ENCODE assay signal across 31 mouse cellular contexts in the genomic region with DNA sequence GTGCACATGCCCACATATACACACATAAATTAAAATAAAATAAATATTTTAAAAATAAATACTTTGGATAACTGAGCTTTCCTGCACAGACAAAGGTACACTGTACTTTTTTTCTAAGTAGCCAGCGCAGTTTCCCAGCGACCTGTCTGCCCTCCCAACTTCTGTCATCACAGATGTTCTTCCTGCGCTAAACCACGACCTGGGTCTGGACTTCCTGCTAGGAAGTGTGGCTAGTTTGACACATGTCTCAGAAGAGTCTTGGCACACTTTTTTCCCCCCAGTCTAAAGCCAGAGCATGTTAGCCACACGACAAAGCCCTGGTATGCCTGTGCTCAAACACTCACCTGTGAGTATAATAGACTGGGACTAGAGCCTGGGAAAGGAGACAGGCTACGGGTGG. TPM values are rescaled to one million over a fixed set of nuclear protein-coding genes. Genes with fewer than 3 reads are reported as not detected.
A peak's percentile ranks its signal among the peaks of the same experiment; 100 is the strongest.
DNase-seq lines count a peak whose midpoint lies in the region; ATAC-seq lines count a peak whose summit lies in the region.
"Had no signal": no experiment of that assay in that cellular context is flagged by ENCODE, and none has a peak within 500 bp of the region (broad histone marks: within the 10 kb centered on the region; RNA-seq: fewer than 3 reads in every experiment).

No protein-coding gene starts in this region.

- no peak overlapping the region for H3K27ac ChIP-seq in liver, embryonic 12.5 days
- no peak overlapping the region for H3K27ac ChIP-seq in liver, embryonic 11.5 days (ENCODE audit: low read depth, low read length)
- H3K27ac ChIP-seq: embryonic facial prominence, embryonic 12.5 days; embryonic facial prominence, embryonic 15.5 days; forebrain, embryonic 12.5 days; forebrain, embryonic 15.5 days; heart, embryonic 15.5 days; hindbrain, embryonic 12.5 days; hindbrain, embryonic 15.5 days had no signal

- peaks cover 17% of the 10 kb centered on the region; the same call in 1 of the 2 replicates for H3K27me3 ChIP-seq in liver, embryonic 12.5 days (replicated peaks)
- no peaks in the 10 kb centered on the region for H3K27me3 ChIP-seq in liver, embryonic 11.5 days (replicated peaks; ENCODE audit: control insufficient read depth, insufficient read depth, low read length)
- H3K27me3 ChIP-seq: CH12.LX; embryonic facial prominence, embryonic 12.5 days; embryonic facial prominence, embryonic 15.5 days; forebrain, embryonic 12.5 days; forebrain, embryonic 15.5 days; heart, embryonic 15.5 days; hindbrain, embryonic 12.5 days; hindbrain, embryonic 15.5 days had no signal

- no peak overlapping the region for H3K9ac ChIP-seq in liver, embryonic 12.5 days
- no peak overlapping the region for H3K9ac ChIP-seq in liver, embryonic 11.5 days (ENCODE audit: low read depth, low read length)
- H3K9ac ChIP-seq: embryonic facial prominence, embryonic 12.5 days; embryonic facial prominence, embryonic 15.5 days; forebrain, embryonic 12.5 days; forebrain, embryonic 15.5 days; heart, embryonic 12.5 days; heart, embryonic 15.5 days; hindbrain, embryonic 12.5 days; hindbrain, embryonic 15.5 days had no signal

- DNase-seq in liver, embryonic 11.5 days (ENCODE audit: low spot score) = no peak
- DNase-seq in kidney, postnatal 14 days = no peak
- no peak for DNase-seq in B cell, adult 2 months
- DNase-seq: adrenal gland, postnatal 10 days; adrenal gland, postnatal 36 days; cerebellum, adult 11-12 months; cerebellum, adult 9-10 months; cerebellum, postnatal 14 days; gastrocnemius, postnatal 10 days; gastrocnemius, postnatal 36 days; heart, adult 18-20 months; heart, postnatal 14 days; heart, postnatal 4 days had no signal

- H3K4me3 ChIP-seq in liver, embryonic 12.5 days = no peak overlapping the region
- H3K4me3 ChIP-seq in liver, embryonic 11.5 days (ENCODE audit: low read depth, low read length) = no peak overlapping the region
- H3K4me3 ChIP-seq: embryonic facial prominence, embryonic 12.5 days; embryonic facial prominence, embryonic 15.5 days; erythroblast, embryonic 14.5 days; forebrain, embryonic 12.5 days; forebrain, embryonic 15.5 days; heart, embryonic 12.5 days; heart, embryonic 15.5 days; hindbrain, embryonic 12.5 days; hindbrain, embryonic 15.5 days had no signal

- H3K4me1 ChIP-seq in liver, embryonic 12.5 days = no peaks in the 10 kb centered on the region
- no peaks in the 10 kb centered on the region for H3K4me1 ChIP-seq in liver, embryonic 11.5 days (replicated peaks; ENCODE audit: control insufficient read depth, insufficient read depth, low read length)
- H3K4me1 ChIP-seq: embryonic facial prominence, embryonic 12.5 days; embryonic facial prominence, embryonic 15.5 days; forebrain, embryonic 15.5 days; heart, embryonic 12.5 days; heart, embryonic 15.5 days; hindbrain, embryonic 12.5 days; hindbrain, embryonic 15.5 days had no signal

- WGBS in liver, embryonic 12.5 days (ENCODE audit: insufficient replicate concordance) = 27% methylated on average over 6 of the region's 6 CpGs
- 47% methylated on average over 6 of the region's 6 CpGs for WGBS in liver, embryonic 11.5 days

- no peak overlapping the region for H3K4me2 ChIP-seq in liver, embryonic 12.5 days
- H3K4me2 ChIP-seq in liver, embryonic 11.5 days = no peak overlapping the region
- H3K4me2 ChIP-seq: embryonic facial prominence, embryonic 12.5 days; embryonic facial prominence, embryonic 15.5 days; forebrain, embryonic 12.5 days; forebrain, embryonic 15.5 days; heart, embryonic 12.5 days; heart, embryonic 15.5 days; hindbrain, embryonic 12.5 days; hindbrain, embryonic 15.5 days had no signal

- ATAC-seq in liver, embryonic 12.5 days = 0 out of 2 replicates have a peak, but pooled peaks have one; percentile 21
- no peak for ATAC-seq in liver, embryonic 11.5 days (replicated peaks; ENCODE audit: low FRiP score)
- ATAC-seq in common myeloid progenitor, adult 5-6 weeks (replicated peaks; ENCODE audit: low read depth, poor library complexity, severe bottlenecking) = peak; percentile 99
- ATAC-seq in hematopoietic stem cell, adult 5-6 weeks (replicated peaks in 1 of 2; ENCODE audit: insufficient read depth in 1 of 2, low FRiP score in 2 of 2, low TSS enrichment in 1 of 2, low read depth in 1 of 2, poor library complexity in 2 of 2, severe bottlenecking in 2 of 2) = peak; percentile 97 to 98
- peak; percentile 98 for ATAC-seq in megakaryocyte progenitor cell, adult 5-6 weeks (replicated peaks; ENCODE audit: poor library complexity)
- no peak for ATAC-seq in CD4-positive, CD25-positive, alpha-beta regulatory T cell, adult 4 months
- ATAC-seq: forebrain, embryonic 15.5 days; intestine, postnatal 0 days; Patski had no signal

- no peaks in the 10 kb centered on the region for H3K36me3 ChIP-seq in liver, embryonic 12.5 days
- no peaks in the 10 kb centered on the region for H3K36me3 ChIP-seq in liver, embryonic 11.5 days (ENCODE audit: control insufficient read depth, insufficient read depth, low read length)
- H3K36me3 ChIP-seq: embryonic facial prominence, embryonic 12.5 days; embryonic facial prominence, embryonic 15.5 days; forebrain, embryonic 12.5 days; forebrain, embryonic 15.5 days; G1E; heart, embryonic 12.5 days; heart, embryonic 15.5 days; hindbrain, embryonic 12.5 days; hindbrain, embryonic 15.5 days had no signal

- H3K9me3 ChIP-seq in liver, embryonic 12.5 days (replicated peaks) = no peaks in the 10 kb centered on the region
- no peaks in the 10 kb centered on the region for H3K9me3 ChIP-seq in liver, embryonic 11.5 days (ENCODE audit: control insufficient read depth, low read length)
- H3K9me3 ChIP-seq: embryonic facial prominence, embryonic 12.5 days; embryonic facial prominence, embryonic 15.5 days; forebrain, embryonic 12.5 days; forebrain, embryonic 15.5 days; G1E; heart, embryonic 12.5 days; heart, embryonic 15.5 days; hindbrain, embryonic 12.5 days; hindbrain, embryonic 15.5 days had no signal

RNA-seq across cellular contexts. Expression of a gene that starts 48.9 kb away (rescaled TPM):
- polyA plus RNA-seq in liver, embryonic 12.5 days (2016; fragmentation: Nextera tagmentation; extraction: Ambion mirVana) = 26.5 and 31.2 TPM in 2 replicates
- polyA plus RNA-seq in liver, embryonic 11.5 days (2014; fragmentation: Nextera tagmentation; extraction: Ambion mirVana) = 42.3 and 46.9 TPM in 2 replicates
- 4.6 and 10.8 TPM in 2 replicates for total RNA-seq in common myeloid progenitor, adult 5-6 weeks (2017)
- total RNA-seq in hematopoietic stem cell, adult 5-6 weeks (2017) = 8.3 and 8.6 TPM in 2 replicates
- 11.6 and 14.7 TPM in 2 replicates for total RNA-seq in megakaryocyte progenitor cell, adult 5-6 weeks (2015)
- total RNA-seq in megakaryocyte progenitor cell, adult 5-6 weeks (2017) = 10.3 and 15.2 TPM in 2 replicates
- polyA plus RNA-seq in CD4-positive, CD25-positive, alpha-beta regulatory T cell, adult 4 months (2017; shearing (Covaris generic)) = not detected

Comparison
In these comparisons a context has a peak if more than half of its experiments do, and no peak if none do; other contexts are left out.
1. ATAC-seq: peak in liver, embryonic 12.5 days (single experiment), common myeloid progenitor, adult 5-6 weeks (single experiment), hematopoietic stem cell, adult 5-6 weeks (2 of 2) and megakaryocyte progenitor cell, adult 5-6 weeks (single experiment); none in liver, embryonic 11.5 days (single experiment) and CD4-positive, CD25-positive, alpha-beta regulatory T cell, adult 4 months (single experiment).